Mouse (Mus musculus): Measurements from ENCODE around the gene Atp13a2.
A peak's percentile ranks its signal among the peaks of the same experiment; 100 is the strongest.

The Atp13a2 gene

GRCm38 (mm10) chr4:140961467-140962206 is 25.0 kb upstream of the Atp13a2 start:
- no peak for DNase-seq (ENCODE audit: low spot score in 2 of 2)

- DNase-seq (ENCODE audit: low spot score in 2 of 2), result no peak
These were observed 24.3 kb upstream of the Atp13a2 start for GRCm38 (mm10) chr4:140962207-140962909.

GRCm38 (mm10) chr4:140962950-140963349 is 23.7 kb upstream of the Atp13a2 start:
- no peak for DNase-seq (ENCODE audit: low spot score in 2 of 2)

- DNase-seq (ENCODE audit: low spot score in 2 of 2), result no peak
These were observed 22.6 kb upstream of the Atp13a2 start for GRCm38 (mm10) chr4:140963941-140964597.

GRCm38 (mm10) chr4:140964620-140965019 is 22.1 kb upstream of the Atp13a2 start:
- peak; percentile 56 to 76 for DNase-seq (ENCODE audit: low spot score in 2 of 2)

GRCm38 (mm10) chr4:140967386-140968159 is 19.1 kb upstream of the Atp13a2 start:
- DNase-seq (ENCODE audit: low spot score in 2 of 2), result no peak

GRCm38 (mm10) chr4:140971691-140972090 is 15.0 kb upstream of the Atp13a2 start:
- DNase-seq (ENCODE audit: low spot score in 2 of 2), result no peak

GRCm38 (mm10) chr4:140974408-140974807 is 12.3 kb upstream of the Atp13a2 start:
- no peak for DNase-seq (ENCODE audit: low spot score in 2 of 2)

GRCm38 (mm10) chr4:140975356-140975755 is 11.3 kb upstream of the Atp13a2 start:
- no peak for DNase-seq (ENCODE audit: low spot score in 2 of 2)

- DNase-seq (ENCODE audit: low spot score in 2 of 2), result no peak
These were observed 9.4 kb upstream of the Atp13a2 start for GRCm38 (mm10) chr4:140977278-140977677.

GRCm38 (mm10) chr4:140977886-140978692 is 8.6 kb upstream of the Atp13a2 start:
- DNase-seq (ENCODE audit: low spot score in 2 of 2), result no peak

GRCm38 (mm10) chr4:140981605-140982004 is 5.1 kb upstream of the Atp13a2 start:
- no peak for DNase-seq (ENCODE audit: low spot score in 2 of 2)

GRCm38 (mm10) chr4:140982808-140983207 is 3.9 kb upstream of the Atp13a2 start:
- DNase-seq (ENCODE audit: low spot score in 2 of 2), result no peak

- peak; percentile 32 to 49 for DNase-seq (ENCODE audit: low spot score in 2 of 2)
These were observed 3.2 kb upstream of the Atp13a2 start for GRCm38 (mm10) chr4:140983442-140983841.

- no peak for DNase-seq (ENCODE audit: low spot score in 2 of 2)
These were observed 2.1 kb upstream of the Atp13a2 start for GRCm38 (mm10) chr4:140984544-140984943.

GRCm38 (mm10) chr4:140986024-140986710 is 506 bp upstream of the Atp13a2 start:
- DNase-seq (ENCODE audit: low spot score in 2 of 2), result no peak

- DNase-seq (ENCODE audit: low spot score in 2 of 2), result no peak
These were observed 803 bp downstream of the Atp13a2 start for GRCm38 (mm10) chr4:140987476-140987875.

GRCm38 (mm10) chr4:140988706-140989290 is 2.1 kb downstream of the Atp13a2 start:
- DNase-seq (ENCODE audit: low spot score in 2 of 2), result no peak

- DNase-seq (ENCODE audit: low spot score in 2 of 2), result no peak
These were observed 2.8 kb downstream of the Atp13a2 start for GRCm38 (mm10) chr4:140989447-140989846.

GRCm38 (mm10) chr4:140992215-140992614 is 5.5 kb downstream of the Atp13a2 start:
- DNase-seq (ENCODE audit: low spot score in 2 of 2), result no peak

Measured in thymus, postnatal 10 days (tissue).